Mouse (Mus musculus) myocyte (in vitro differentiated cells): ENCODE results near the gene Antxr1.

Source experiments
- E2F4 ChIP-seq: IDR thresholded peaks from one replicate; pipeline ENCODE4 v1.6.1; 2011; ENCODE audit warnings: mild to moderate bottlenecking, control low read depth, moderate library complexity; ENCODE audit not compliant: insufficient read depth
- MAX ChIP-seq: IDR thresholded peaks from one replicate; pipeline ENCODE4 v1.6.1; 2011; ENCODE audit warnings: low read depth, mild to moderate bottlenecking, control low read depth
- MYOG ChIP-seq, 3 experiments: IDR thresholded peaks; one replicate each; pipeline ENCODE4 v1.6.1; 2011; ENCODE audit warnings: control low read depth in 2 of 3, low read depth in 2 of 3, mild to moderate bottlenecking in 2 of 3; ENCODE audit not compliant: insufficient read length in 2 of 3, control insufficient read depth in 1 of 3, insufficient read depth in 1 of 3
- POLR2A ChIP-seq: IDR thresholded peaks from one replicate; pipeline ENCODE4 v1.6.1; 2011; ENCODE audit warnings: low read depth, mild to moderate bottlenecking, control low read depth, moderate library complexity; ENCODE audit not compliant: insufficient read length
- REST ChIP-seq: IDR thresholded peaks from one replicate; pipeline ENCODE4 v1.6.1; 2011; ENCODE audit warnings: mild to moderate bottlenecking, control low read depth, moderate library complexity; ENCODE audit not compliant: insufficient read depth, insufficient read length
- TCF12 ChIP-seq: IDR thresholded peaks from one replicate; pipeline ENCODE4 v1.6.1; 2011; ENCODE audit warnings: mild to moderate bottlenecking, control low read depth; ENCODE audit not compliant: poor library complexity, insufficient read depth, severe bottlenecking
- TCF3 ChIP-seq: IDR thresholded peaks from one replicate; pipeline ENCODE4 v1.6.1; 2011; ENCODE audit warnings: low read depth, control low read depth; ENCODE audit not compliant: insufficient read length
- USF1 ChIP-seq: IDR thresholded peaks from one replicate; pipeline ENCODE4 v1.6.1; 2011; ENCODE audit warnings: low read depth, mild to moderate bottlenecking, control low read depth, moderate library complexity

DNA sequence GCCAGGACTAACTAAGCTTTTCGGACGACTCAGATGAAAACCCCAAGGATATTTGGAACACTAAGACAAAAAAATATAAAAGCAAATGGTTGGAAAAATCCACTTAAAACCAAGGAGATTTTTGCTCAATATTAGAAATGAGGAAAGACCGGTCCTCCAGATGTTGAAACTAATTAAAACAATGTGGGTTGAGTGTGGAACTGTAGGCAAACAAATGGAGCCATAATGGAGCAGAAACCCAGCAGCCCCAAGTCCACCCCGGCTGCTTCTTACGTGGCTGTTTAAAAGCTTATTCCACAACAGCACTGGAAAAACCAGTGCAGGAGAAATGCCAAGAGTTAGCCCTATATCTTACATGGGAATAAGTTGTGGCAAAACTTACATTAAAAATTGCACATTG, 32.9 kb downstream of the Antxr1 start:
- TF ChIP-seq E2F4, result no peak
- no peak for TF ChIP-seq POLR2A
- TF ChIP-seq TCF3, result no peak
- TF ChIP-seq USF1, result no peak
- TF ChIP-seq MYOG (IDR thresholded peaks at IDR 0.05; ENCODE audit: control insufficient read depth in 1 of 3, insufficient read depth in 1 of 3, insufficient read length in 2 of 3, low read depth in 2 of 3), result no peak
- TF ChIP-seq REST, result no peak
- TF ChIP-seq MAX, result no peak
- TF ChIP-seq TCF12, result no peak
